Mouse (Mus musculus): ENCODE results near the gene Wdr44. TPM values are rescaled to one million over a fixed set of nuclear protein-coding genes. Genes with fewer than 3 reads are reported as not detected.

Wdr44 gene
- polyA plus RNA-seq (2015; fragmentation: Nextera tagmentation; extraction: Ambion mirVana), result 5.6 and 5.7 TPM in 2 replicates

GRCm38 (mm10) chrX:23692722-23693442 is at the start of gene Wdr44:
Wdr44 (plus strand) TSS chrX:23693051.
- ATAC-seq (replicated peaks; ENCODE audit: low FRiP score), result peak; percentile 100
- WGBS, result 8% methylated on average over 51 of the region's 51 CpGs
- H3K9ac ChIP-seq, result peak within 1 kb of the TSS; percentile 55

GRCm38 (mm10) chrX:23648371-23648770 is 44.5 kb upstream of the Wdr44 start:
- Histone ChIP-seq H3K27ac (no peak overlapping the region), H3K4me3 (replicated peaks) (no peak overlapping the region), H3K4me1 (no peaks in the 10 kb centered on the region), H3K4me2 (no peak overlapping the region), H3K9me3 (replicated peaks) (no peaks in the 10 kb centered on the region), H3K9ac (no peak overlapping the region), H3K27me3 (no peaks in the 10 kb centered on the region), H3K36me3 (no peaks in the 10 kb centered on the region)
- WGBS, result 77% methylated on average over 1 of the region's 1 CpGs
- ATAC-seq (replicated peaks; ENCODE audit: low FRiP score), result no peak

More at GRCm38 (mm10) chrX:23692722-23693442, at the start of gene Wdr44:
- Histone ChIP-seq H3K27ac (peak within 1 kb of the TSS; percentile 86), H3K4me2 (peak within 1 kb of the TSS; percentile 61), H3K4me3 (replicated peaks) (peak within 1 kb of the TSS; percentile 63), H3K4me1 (no peaks in the 10 kb centered on the region), H3K9me3 (replicated peaks) (no peaks in the 10 kb centered on the region), H3K36me3 (no peaks in the 10 kb centered on the region), H3K27me3 (no peaks in the 10 kb centered on the region)

GRCm38 (mm10) chrX:23662216-23662615 is 30.6 kb upstream of the Wdr44 start:
- H3K27me3 ChIP-seq, result no peaks in the 10 kb centered on the region
- H3K9me3 ChIP-seq (replicated peaks), result no peaks in the 10 kb centered on the region
- H3K4me1 ChIP-seq, result no peaks in the 10 kb centered on the region
- H3K9ac ChIP-seq, result no peak overlapping the region
- 94% methylated on average over 1 of the region's 1 CpGs for WGBS
- H3K4me3 ChIP-seq (replicated peaks), result no peak overlapping the region
- no peak overlapping the region for H3K27ac ChIP-seq
- no peak for ATAC-seq (replicated peaks; ENCODE audit: low FRiP score)
- no peak overlapping the region for H3K4me2 ChIP-seq
- no peaks in the 10 kb centered on the region for H3K36me3 ChIP-seq

- H3K4me2 ChIP-seq, result no peak overlapping the region
- 71% methylated on average over 2 of the region's 2 CpGs for WGBS
Observed at GRCm38 (mm10) chrX:23673193-23673592, 19.7 kb upstream of the Wdr44 start.

GRCm38 (mm10) chrX:23675450-23675849 is 17.4 kb upstream of the Wdr44 start:
- H3K9me3 ChIP-seq (replicated peaks), result no peaks in the 10 kb centered on the region
- ATAC-seq (replicated peaks; ENCODE audit: low FRiP score), result no peak
- H3K27ac ChIP-seq, result no peak overlapping the region
- no peak overlapping the region for H3K4me3 ChIP-seq (replicated peaks)
- H3K9ac ChIP-seq, result no peak overlapping the region
- H3K4me1 ChIP-seq, result no peaks in the 10 kb centered on the region
- H3K36me3 ChIP-seq, result no peaks in the 10 kb centered on the region
- 70% methylated on average over 1 of the region's 1 CpGs for WGBS
- H3K4me2 ChIP-seq, result no peak overlapping the region
- H3K27me3 ChIP-seq, result no peaks in the 10 kb centered on the region

More at GRCm38 (mm10) chrX:23673193-23673592, 19.7 kb upstream of the Wdr44 start:
- Histone ChIP-seq H3K27me3 (no peaks in the 10 kb centered on the region), H3K9me3 (replicated peaks) (no peaks in the 10 kb centered on the region), H3K36me3 (no peaks in the 10 kb centered on the region), H3K4me3 (replicated peaks) (no peak overlapping the region), H3K9ac (no peak overlapping the region), H3K4me1 (no peaks in the 10 kb centered on the region), H3K27ac (no peak overlapping the region)
- no peak for ATAC-seq (replicated peaks; ENCODE audit: low FRiP score)

GRCm38 (mm10) chrX:23676583-23676982 is 16.3 kb upstream of the Wdr44 start:
- 63% methylated on average over 2 of the region's 2 CpGs for WGBS
- no peaks in the 10 kb centered on the region for H3K36me3 ChIP-seq
- H3K4me3 ChIP-seq (replicated peaks), result no peak overlapping the region
- ATAC-seq (replicated peaks; ENCODE audit: low FRiP score), result no peak
- H3K4me2 ChIP-seq, result no peak overlapping the region
- H3K27me3 ChIP-seq, result no peaks in the 10 kb centered on the region
- H3K9me3 ChIP-seq (replicated peaks), result no peaks in the 10 kb centered on the region
- H3K27ac ChIP-seq, result no peak overlapping the region
- H3K4me1 ChIP-seq, result no peaks in the 10 kb centered on the region
- H3K9ac ChIP-seq, result no peak overlapping the region

GRCm38 (mm10) chrX:23677511-23677910 is 15.3 kb upstream of the Wdr44 start:
- H3K9me3 ChIP-seq (replicated peaks), result no peaks in the 10 kb centered on the region
- H3K4me3 ChIP-seq (replicated peaks), result no peak overlapping the region
- no peak for ATAC-seq (replicated peaks; ENCODE audit: low FRiP score)
- no peaks in the 10 kb centered on the region for H3K27me3 ChIP-seq
- no peak overlapping the region for H3K9ac ChIP-seq
- WGBS, result 74% methylated on average over 2 of the region's 2 CpGs
- no peak overlapping the region for H3K4me2 ChIP-seq
- no peaks in the 10 kb centered on the region for H3K4me1 ChIP-seq
- H3K27ac ChIP-seq, result no peak overlapping the region
- no peaks in the 10 kb centered on the region for H3K36me3 ChIP-seq

- H3K27ac ChIP-seq, result no peak overlapping the region
- peak overlapping the region; percentile 63 for H3K4me3 ChIP-seq (replicated peaks)
- H3K36me3 ChIP-seq, result no peaks in the 10 kb centered on the region
- 20% methylated on average over 5 of the region's 5 CpGs for WGBS
- no peaks in the 10 kb centered on the region for H3K27me3 ChIP-seq
- H3K9ac ChIP-seq, result no peak overlapping the region
- H3K4me1 ChIP-seq, result no peaks in the 10 kb centered on the region
- peak overlapping the region; percentile 61 for H3K4me2 ChIP-seq
- ATAC-seq (replicated peaks; ENCODE audit: low FRiP score), result peak; percentile 35
- H3K9me3 ChIP-seq (replicated peaks), result no peaks in the 10 kb centered on the region
Observed at GRCm38 (mm10) chrX:23692336-23692721, 522 bp upstream of the Wdr44 start.

GRCm38 (mm10) chrX:23693443-23694400 is 871 bp downstream of the Wdr44 start:
- no peaks in the 10 kb centered on the region for H3K36me3 ChIP-seq
- ATAC-seq (replicated peaks; ENCODE audit: low FRiP score), result no peak; the same call in 1 of the 2 replicates
- H3K4me2 ChIP-seq, result peak overlapping the region; percentile 61
- H3K4me1 ChIP-seq, result no peaks in the 10 kb centered on the region
- peak overlapping the region; percentile 63 for H3K4me3 ChIP-seq (replicated peaks)
- no peaks in the 10 kb centered on the region for H3K27me3 ChIP-seq
- peak overlapping the region; percentile 86 for H3K27ac ChIP-seq
- WGBS, result 17% methylated on average over 28 of the region's 28 CpGs
- no peaks in the 10 kb centered on the region for H3K9me3 ChIP-seq (replicated peaks)
- peak overlapping the region; percentile 55 for H3K9ac ChIP-seq

GRCm38 (mm10) chrX:23694588-23694987 is 1.7 kb downstream of the Wdr44 start:
- Histone ChIP-seq H3K27me3 (no peaks in the 10 kb centered on the region), H3K4me2 (no peak overlapping the region), H3K4me1 (no peaks in the 10 kb centered on the region), H3K9ac (no peak overlapping the region), H3K36me3 (no peaks in the 10 kb centered on the region), H3K9me3 (replicated peaks) (no peaks in the 10 kb centered on the region), H3K27ac (no peak overlapping the region), H3K4me3 (replicated peaks) (no peak overlapping the region)
- no peak for ATAC-seq (replicated peaks; ENCODE audit: low FRiP score)
- 72% methylated on average over 3 of the region's 3 CpGs for WGBS

- Histone ChIP-seq H3K9me3 (replicated peaks) (no peaks in the 10 kb centered on the region), H3K27me3 (no peaks in the 10 kb centered on the region), H3K4me2 (no peak overlapping the region), H3K27ac (no peak overlapping the region), H3K9ac (no peak overlapping the region), H3K4me3 (replicated peaks) (no peak overlapping the region), H3K4me1 (no peaks in the 10 kb centered on the region), H3K36me3 (no peaks in the 10 kb centered on the region)
- no peak for ATAC-seq (replicated peaks; ENCODE audit: low FRiP score)
Observed at GRCm38 (mm10) chrX:23695109-23695508, 2.3 kb downstream of the Wdr44 start.

GRCm38 (mm10) chrX:23697346-23697745 is 4.5 kb downstream of the Wdr44 start:
- no peak overlapping the region for H3K4me3 ChIP-seq (replicated peaks)
- H3K4me1 ChIP-seq, result no peaks in the 10 kb centered on the region
- no peak overlapping the region for H3K27ac ChIP-seq
- no peaks in the 10 kb centered on the region for H3K27me3 ChIP-seq
- no peak for ATAC-seq (replicated peaks; ENCODE audit: low FRiP score)
- H3K36me3 ChIP-seq, result no peaks in the 10 kb centered on the region
- H3K9me3 ChIP-seq (replicated peaks), result no peaks in the 10 kb centered on the region
- WGBS, result 79% methylated on average over 2 of the region's 2 CpGs
- no peak overlapping the region for H3K9ac ChIP-seq
- no peak overlapping the region for H3K4me2 ChIP-seq

Data from kidney, embryonic 15.5 days (tissue).